Comparison of ENCODE assay signal across 20 mouse cellular contexts in genomic region chr13:44509526-44510159, GRCm38 (mm10).
DNase-seq lines count a peak whose midpoint lies in the region; ATAC-seq and TF ChIP-seq lines count a peak whose summit lies in the region.
"Had no signal": no experiment of that assay in that cellular context is flagged by ENCODE, and none has a peak within 500 bp of the region (broad histone marks: within the 10 kb centered on the region; RNA-seq: fewer than 3 reads in every experiment).

No protein-coding gene starts in this region.

- 23% methylated on average over 11 of the region's 11 CpGs for WGBS in hindbrain, embryonic 10.5 days
- 13% methylated on average over 11 of the region's 11 CpGs for WGBS in hindbrain, embryonic 12.5 days
- 43% methylated on average over 11 of the region's 11 CpGs for whole genome bisulfite sequencing in stomach, postnatal 0 days

- peaks cover 46% of the 10 kb centered on the region for H3K4me1 ChIP-seq in hindbrain, embryonic 10.5 days (replicated peaks)
- peaks cover 12% of the 10 kb centered on the region for H3K4me1 ChIP-seq in hindbrain, embryonic 12.5 days
- H3K4me1 ChIP-seq in stomach, postnatal 0 days (replicated peaks; ENCODE audit: control insufficient read depth, insufficient read depth): no peaks in the 10 kb centered on the region
- H3K4me1 ChIP-seq: stomach, embryonic 15.5 days had no signal

- no peak for ATAC-seq in hindbrain, embryonic 12.5 days (ENCODE audit: low FRiP score)
- ATAC-seq in stomach, postnatal 0 days (ENCODE audit: low FRiP score, low TSS enrichment): no peak
- ATAC-seq in activated CD4-positive, CD25-positive, alpha-beta regulatory T cell, adult 4 months: no peak
- ATAC-seq: forebrain, embryonic 14.5 days; inflammation-experienced regulatory T-cells, adult 6 months; liver, embryonic 12.5 days; midbrain, embryonic 16.5 days had no signal

- H3K9ac ChIP-seq in hindbrain, embryonic 12.5 days: no peak overlapping the region
- no peak overlapping the region for H3K9ac ChIP-seq in stomach, postnatal 0 days (ENCODE audit: low read length)
- H3K9ac ChIP-seq: liver, embryonic 12.5 days; lung, embryonic 14.5 days; neural tube, embryonic 12.5 days; stomach, embryonic 15.5 days had no signal

- no peak overlapping the region for H3K4me3 ChIP-seq in hindbrain, embryonic 10.5 days
- H3K4me3 ChIP-seq in hindbrain, embryonic 12.5 days: no peak overlapping the region
- no peak overlapping the region for H3K4me3 ChIP-seq in stomach, postnatal 0 days (ENCODE audit: low read depth, low read length)
- H3K4me3 ChIP-seq: layer of hippocampus, adult 2 months; liver, embryonic 12.5 days; neural tube, embryonic 12.5 days; stomach, embryonic 15.5 days had no signal

- no peak overlapping the region for H3K4me2 ChIP-seq in hindbrain, embryonic 12.5 days (replicated peaks)
- no peak overlapping the region for H3K4me2 ChIP-seq in stomach, postnatal 0 days (replicated peaks; ENCODE audit: low read depth)
- H3K4me2 ChIP-seq: liver, embryonic 12.5 days; lung, embryonic 14.5 days; neural tube, embryonic 12.5 days; stomach, embryonic 15.5 days had no signal

- no peaks in the 10 kb centered on the region for H3K36me3 ChIP-seq in hindbrain, embryonic 10.5 days
- H3K36me3 ChIP-seq in hindbrain, embryonic 12.5 days: no peaks in the 10 kb centered on the region
- H3K36me3 ChIP-seq in stomach, postnatal 0 days (ENCODE audit: control insufficient read depth, insufficient read depth, low read length): no peaks in the 10 kb centered on the region
- H3K36me3 ChIP-seq: liver, embryonic 12.5 days; neural tube, embryonic 12.5 days; stomach, embryonic 15.5 days had no signal

- TF ChIP-seq EP300 in stomach, postnatal 0 days (optimal IDR thresholded peaks at IDR 0.05): no peak

- H3K27me3 ChIP-seq in hindbrain, embryonic 10.5 days (ENCODE audit: insufficient read depth, poor library complexity, severe bottlenecking): peaks cover 71% of the 10 kb centered on the region
- peaks cover 16% of the 10 kb centered on the region for H3K27me3 ChIP-seq in hindbrain, embryonic 12.5 days
- no peaks in the 10 kb centered on the region for H3K27me3 ChIP-seq in stomach, postnatal 0 days (ENCODE audit: control insufficient read depth, insufficient read depth, low read length)
- H3K27me3 ChIP-seq: liver, embryonic 12.5 days; neural tube, embryonic 12.5 days; stomach, embryonic 15.5 days had no signal

- 0 out of 2 replicates have a peak overlapping the region, but pooled peaks have one; percentile 46 for H3K27ac ChIP-seq in hindbrain, embryonic 10.5 days
- H3K27ac ChIP-seq in hindbrain, embryonic 12.5 days: no peak overlapping the region
- no peak overlapping the region for H3K27ac ChIP-seq in stomach, postnatal 0 days (replicated peaks)
- H3K27ac ChIP-seq: layer of hippocampus, adult 2 months; liver, embryonic 12.5 days; neural tube, embryonic 12.5 days; stomach, embryonic 15.5 days had no signal

- no peaks in the 10 kb centered on the region for H3K9me3 ChIP-seq in hindbrain, embryonic 10.5 days
- H3K9me3 ChIP-seq in hindbrain, embryonic 12.5 days (replicated peaks): no peaks in the 10 kb centered on the region
- no peaks in the 10 kb centered on the region for H3K9me3 ChIP-seq in stomach, postnatal 0 days (ENCODE audit: control insufficient read depth, low read length)
- H3K9me3 ChIP-seq: liver, embryonic 12.5 days; neural tube, embryonic 12.5 days; stomach, embryonic 15.5 days had no signal

- no peak for TF ChIP-seq CTCF in stomach, postnatal 0 days (IDR thresholded peaks at IDR 0.05; ENCODE audit: low read depth)

- peak; percentile 75 for DNase-seq in hindbrain, embryonic 10.5 days (ENCODE audit: low spot score)
- peak; percentile 36 to 63 for DNase-seq in kidney, postnatal 4 days
- DNase-seq in kidney, adult 8-10 months: no peak
- peak; percentile 79 for DNase-seq in embryo, embryonic 9.5 days (ENCODE audit: extremely low spot score)
- DNase-seq in stomach, postnatal 0 days (ENCODE audit: low spot score): peak; percentile 29
- no peak for DNase-seq in cerebellum, postnatal 10 days
- DNase-seq: B cell, adult 2 months; cerebellum, adult 18-20 months; heart, postnatal 4 days; lung, embryonic 14.5 days; right cerebral cortex, postnatal 14 days had no signal

Comparison
In these comparisons a context has a peak if more than half of its experiments do, and no peak if none do; other contexts are left out.
1. DNase-seq: peak in hindbrain, embryonic 10.5 days (single experiment), kidney, postnatal 4 days (2 of 2), embryo, embryonic 9.5 days (single experiment) and stomach, postnatal 0 days (single experiment); none in kidney, adult 8-10 months (0 of 2) and cerebellum, postnatal 10 days (0 of 2).